Mouse (Mus musculus) kidney, adult 2 months (tissue): ENCODE measurements at regions not wholly inside any gene's neighbourhood (a gene's known extent, or its start where the extent isn't known, plus 50 kb on each side); places are given as distances from the start of the nearest gene placed in this dataset.

Experiments
- DNase-seq: peaks from one replicate; pipeline ENCODE4 v3.0.0; 2021
- H3K27ac ChIP-seq: fragments of 200-500 bp; 2 replicates; pipeline ENCODE4 v1.5.1; 2012; ENCODE audit warnings: low read depth, low read length, control low read depth, inconsistent platforms; ENCODE audit not compliant: insufficient read depth
- H3K27me3 ChIP-seq: fragments of 200-500 bp; replicated peaks from 2 replicates; pipeline ENCODE4 v1.6.1; 2012; ENCODE audit warnings: mild to moderate bottlenecking, moderate library complexity, low read length, inconsistent platforms; ENCODE audit not compliant: control insufficient read depth, insufficient read depth
- H3K36me3 ChIP-seq: fragments of 200-500 bp; 2 replicates; pipeline ENCODE4 v1.6.1; 2012; ENCODE audit warnings: mild to moderate bottlenecking, moderate library complexity, low read length, inconsistent platforms; ENCODE audit not compliant: control insufficient read depth, insufficient read depth
- H3K4me1 ChIP-seq: fragments of 200-500 bp; 2 replicates; pipeline ENCODE4 v1.6.1; 2011; ENCODE audit warnings: low read length; ENCODE audit not compliant: control insufficient read depth, insufficient read depth
- H3K4me3 ChIP-seq: fragments of 200-500 bp; 2 replicates; pipeline ENCODE4 v1.5.1; 2011; ENCODE audit warnings: mild to moderate bottlenecking, low read depth, low read length, control low read depth; ENCODE audit not compliant: insufficient read depth
- CTCF ChIP-seq: fragments of 200-500 bp; conservative IDR thresholded peaks from 2 replicates; pipeline ENCODE4 v1.5.1; 2011; ENCODE audit warnings: low read depth, mild to moderate bottlenecking, control low read depth, low read length, moderate library complexity, mixed read lengths; ENCODE audit not compliant: insufficient read depth, insufficient read length
- POLR2A ChIP-seq: fragments of 200-500 bp; IDR thresholded peaks from one replicate; pipeline ENCODE4 v1.6.1; 2011; ENCODE audit warnings: low read depth, low read length, control low read depth
- WGBS: fragments of 180-500 bp; shearing (Covaris S2); methylation state at CpG from one replicate; pipeline ENCODE4 v1.1.7; 2018; 5-methylcytosine and 5-hydroxymethylcytosine counted together

GRCm38 (mm10) chr6:54762499-54762898 is 54.2 kb upstream of the Znrf2 start:
- H3K27ac ChIP-seq: peak overlapping the region; percentile 77
- TF ChIP-seq POLR2A (no peak), CTCF (no peak)
- no peaks in the 10 kb centered on the region for H3K36me3 ChIP-seq
- no peaks in the 10 kb centered on the region for H3K27me3 ChIP-seq
- no peak for DNase-seq
- WGBS: 50% methylated on average over 5 of the region's 5 CpGs
- no peak overlapping the region for H3K4me3 ChIP-seq
- peaks cover 11% of the 10 kb centered on the region; the same call in 1 of the 2 replicates for H3K4me1 ChIP-seq

- WGBS: 45% methylated on average over 4 of the region's 4 CpGs
Measured at GRCm38 (mm10) chr6:54763669-54764068, 53.0 kb upstream of the Znrf2 start.

GRCm38 (mm10) chr6:54765715-54766114 is 51.0 kb upstream of the Znrf2 start:
- Histone ChIP-seq H3K36me3 (no peaks in the 10 kb centered on the region), H3K27me3 (no peaks in the 10 kb centered on the region), H3K4me3 (no peak overlapping the region), H3K4me1 (peaks cover 11% of the 10 kb centered on the region; the same call in 1 of the 2 replicates), H3K27ac (no peak overlapping the region)
- 85% methylated on average over 2 of the region's 2 CpGs for WGBS
- no peak for TF ChIP-seq CTCF
- no peak for TF ChIP-seq POLR2A
- no peak for DNase-seq

More at GRCm38 (mm10) chr6:54763669-54764068, 53.0 kb upstream of the Znrf2 start:
- TF ChIP-seq CTCF: no peak
- TF ChIP-seq POLR2A: no peak
- DNase-seq: peak; percentile 8
- Histone ChIP-seq H3K27me3 (no peaks in the 10 kb centered on the region), H3K4me1 (peaks cover 11% of the 10 kb centered on the region; the same call in 1 of the 2 replicates), H3K27ac (no peak overlapping the region), H3K36me3 (no peaks in the 10 kb centered on the region), H3K4me3 (no peak overlapping the region)

GRCm38 (mm10) chr6:54766485-54767112 is 50.1 kb upstream of the Znrf2 start:
- H3K36me3 ChIP-seq: no peaks in the 10 kb centered on the region
- no peak for TF ChIP-seq CTCF
- TF ChIP-seq POLR2A: no peak
- DNase-seq: no peak
- peaks cover 11% of the 10 kb centered on the region; the same call in 1 of the 2 replicates for H3K4me1 ChIP-seq
- no peak overlapping the region for H3K4me3 ChIP-seq
- WGBS: 79% methylated on average over 5 of the region's 5 CpGs
- H3K27me3 ChIP-seq: no peaks in the 10 kb centered on the region
- H3K27ac ChIP-seq: no peak overlapping the region
